Mouse (Mus musculus) liver, adult 2 months (tissue): ENCODE measurements around the gene Phc2.

Experiments
- CTCF ChIP-seq: fragments of 200-500 bp; IDR thresholded peaks from 2 replicates; pipeline ENCODE4 v1.5.1; 2011; ENCODE audit warnings: low read depth, low read length, control low read depth
- POLR2A ChIP-seq: fragments of 200-500 bp; IDR thresholded peaks from 2 replicates; pipeline ENCODE4 v1.6.1; 2011; ENCODE audit warnings: low read length, control low read depth; ENCODE audit not compliant: insufficient read depth; ENCODE audit errors: extremely low read depth

GRCm38 (mm10) chr4:128710800-128711199 is 56.3 kb downstream of the Phc2 start:
- TF ChIP-seq POLR2A (no peak), CTCF (no peak)
